Mouse (Mus musculus) heart, embryonic 10.5 days (tissue): ENCODE results near the gene Pak1. TPM values are rescaled to one million over a fixed set of nuclear protein-coding genes. Genes with fewer than 3 reads are reported as not detected.
"Not testable (repeated sequence)": the region's sequence is repeated elsewhere in the genome, so short reads cannot be mapped to it uniquely, and the experiment has no call there.

ENCODE experiments used
- DNase-seq: peaks from one replicate; pipeline ENCODE4 v3.0.0-alpha.2; 2017; ENCODE audit warnings: low spot score
- H3K27ac ChIP-seq: fragments of 300-500 bp; sonication (generic); 2 replicates; pipeline ENCODE4 v1.5.1; 2016; ENCODE audit warnings: mild to moderate bottlenecking
- H3K27me3 ChIP-seq: fragments of 300-500 bp; sonication (generic); 2 replicates; pipeline ENCODE4 v1.6.1; 2016; ENCODE audit warnings: mild to moderate bottlenecking; ENCODE audit not compliant: poor library complexity, insufficient read depth, severe bottlenecking
- H3K36me3 ChIP-seq: fragments of 300-500 bp; sonication (generic); 2 replicates; pipeline ENCODE4 v1.6.1; 2016; ENCODE audit warnings: mild to moderate bottlenecking, moderate library complexity
- H3K4me1 ChIP-seq: fragments of 300-500 bp; sonication (generic); 2 replicates; pipeline ENCODE4 v1.6.1; 2016; ENCODE audit warnings: mild to moderate bottlenecking
- H3K4me3 ChIP-seq: fragments of 300-500 bp; sonication (generic); 2 replicates; pipeline ENCODE4 v1.5.1; 2016; ENCODE audit warnings: mild to moderate bottlenecking, moderate library complexity
- H3K9me3 ChIP-seq: fragments of 300-500 bp; sonication (generic); 2 replicates; pipeline ENCODE4 v1.6.1; 2016; ENCODE audit warnings: mild to moderate bottlenecking, moderate library complexity
- WGBS: fragments of 180-500 bp; shearing (Covaris S2); methylation state at CpG from one replicate; pipeline ENCODE4 v1.1.7; 2016; 5-methylcytosine and 5-hydroxymethylcytosine counted together
- polyA plus RNA-seq: library from polyadenylated mRNA; unstranded; fragments of >200 nt; fragmentation: Nextera tagmentation; extraction: Ambion mirVana; gene quantifications from 2 replicates; pipeline ENCODE4 v1.2.1, GENCODE M21; 2016

Pak1 gene
- polyA plus RNA-seq, 1 experiment from 2014 or later: 13.7 TPM

- peak overlapping the region; percentile 63 for H3K4me3 ChIP-seq
- no peaks in the 10 kb centered on the region for H3K27me3 ChIP-seq
- no peak for DNase-seq
- 68% methylated on average over 2 of the region's 2 CpGs for WGBS
- no peak overlapping the region for H3K27ac ChIP-seq
- H3K9me3 ChIP-seq: no peaks in the 10 kb centered on the region
- peaks cover 8% of the 10 kb centered on the region; the same call in 1 of the 2 replicates for H3K4me1 ChIP-seq
- no peaks in the 10 kb centered on the region for H3K36me3 ChIP-seq
These were observed 54.0 kb downstream of the Pak1 start for GRCm38 (mm10) chr7:97842332-97842731.

- peaks cover 8% of the 10 kb centered on the region; the same call in 1 of the 2 replicates for H3K4me1 ChIP-seq
- H3K27ac ChIP-seq: peak overlapping the region; percentile 83
- DNase-seq: peak; percentile 91
- H3K9me3 ChIP-seq: no peaks in the 10 kb centered on the region
- peak overlapping the region; percentile 63 for H3K4me3 ChIP-seq
- no peaks in the 10 kb centered on the region for H3K36me3 ChIP-seq
- WGBS: 6% methylated on average over 22 of the region's 22 CpGs
- H3K27me3 ChIP-seq: no peaks in the 10 kb centered on the region
These were observed 54.6 kb downstream of the Pak1 start for GRCm38 (mm10) chr7:97842806-97843570.

- DNase-seq: no peak
- Histone ChIP-seq H3K4me3 (no peak overlapping the region), H3K27ac (no peak overlapping the region), H3K9me3 (no peaks in the 10 kb centered on the region), H3K4me1 (peaks cover 8% of the 10 kb centered on the region; the same call in 1 of the 2 replicates), H3K27me3 (no peaks in the 10 kb centered on the region), H3K36me3 (no peaks in the 10 kb centered on the region)
- 74% methylated on average over 3 of the region's 3 CpGs for WGBS
These were observed 56.1 kb downstream of the Pak1 start for GRCm38 (mm10) chr7:97844419-97844818.

GRCm38 (mm10) chr7:97845546-97845945 lies 57.2 kb downstream of the Pak1 start:
- no peak overlapping the region for H3K27ac ChIP-seq

GRCm38 (mm10) chr7:97846539-97846938 lies 58.2 kb downstream of the Pak1 start:
- H3K27me3 ChIP-seq: no peaks in the 10 kb centered on the region
- DNase-seq: no peak

More at GRCm38 (mm10) chr7:97845546-97845945, 57.2 kb downstream of the Pak1 start:
- no peaks in the 10 kb centered on the region for H3K9me3 ChIP-seq
- 58% methylated on average over 2 of the region's 2 CpGs for WGBS
- no peak overlapping the region for H3K4me3 ChIP-seq
- peaks cover 8% of the 10 kb centered on the region; the same call in 1 of the 2 replicates for H3K4me1 ChIP-seq
- no peaks in the 10 kb centered on the region for H3K36me3 ChIP-seq
- H3K27me3 ChIP-seq: no peaks in the 10 kb centered on the region
- DNase-seq: no peak

GRCm38 (mm10) chr7:97849557-97849956 lies 61.2 kb downstream of the Pak1 start:
- H3K36me3 ChIP-seq, H3K27me3 ChIP-seq, H3K4me1 ChIP-seq, H3K27ac ChIP-seq, H3K4me3 ChIP-seq, H3K9me3 ChIP-seq, DNase-seq: not testable (repeated sequence)
- WGBS: 63% methylated on average over 3 of the region's 3 CpGs

More at GRCm38 (mm10) chr7:97846539-97846938, 58.2 kb downstream of the Pak1 start:
- Histone ChIP-seq H3K4me1 (peaks cover 8% of the 10 kb centered on the region; the same call in 1 of the 2 replicates), H3K4me3 (no peak overlapping the region), H3K27ac (no peak overlapping the region), H3K36me3 (no peaks in the 10 kb centered on the region), H3K9me3 (no peaks in the 10 kb centered on the region)

- Histone ChIP-seq H3K9me3 (no peaks in the 10 kb centered on the region), H3K4me3 (no peak overlapping the region), H3K27me3 (no peaks in the 10 kb centered on the region), H3K4me1 (no peaks in the 10 kb centered on the region), H3K36me3 (no peaks in the 10 kb centered on the region), H3K27ac (no peak overlapping the region)
- 70% methylated on average over 3 of the region's 3 CpGs for WGBS
- DNase-seq: no peak
These were observed 62.0 kb downstream of the Pak1 start for GRCm38 (mm10) chr7:97850331-97850730.

GRCm38 (mm10) chr7:97863512-97863911 lies 75.2 kb downstream of the Pak1 start:
- no peak for DNase-seq
- no peak overlapping the region for H3K4me3 ChIP-seq
- H3K27ac ChIP-seq: no peak overlapping the region
- H3K36me3 ChIP-seq: no peaks in the 10 kb centered on the region
- 0 out of 2 replicates have a peak, but pooled peaks cover 2% of the 10 kb centered on the region for H3K4me1 ChIP-seq
- no peaks in the 10 kb centered on the region for H3K27me3 ChIP-seq
- 64% methylated on average over 3 of the region's 3 CpGs for WGBS
- no peaks in the 10 kb centered on the region for H3K9me3 ChIP-seq

- Histone ChIP-seq H3K9me3 (no peaks in the 10 kb centered on the region), H3K36me3 (no peaks in the 10 kb centered on the region), H3K27me3 (no peaks in the 10 kb centered on the region), H3K4me3 (no peak overlapping the region), H3K4me1 (0 out of 2 replicates have a peak, but pooled peaks cover 2% of the 10 kb centered on the region), H3K27ac (no peak overlapping the region)
- WGBS: 41% methylated on average over 1 of the region's 1 CpGs
- no peak for DNase-seq
These were observed 76.2 kb downstream of the Pak1 start for GRCm38 (mm10) chr7:97864531-97864930.

GRCm38 (mm10) chr7:97867866-97868265 lies 79.5 kb downstream of the Pak1 start:
- DNase-seq: no peak
- H3K4me3 ChIP-seq: no peak overlapping the region
- H3K9me3 ChIP-seq: no peaks in the 10 kb centered on the region
- 0 out of 2 replicates have a peak, but pooled peaks cover 2% of the 10 kb centered on the region for H3K4me1 ChIP-seq
- WGBS: 71% methylated on average over 5 of the region's 5 CpGs
- H3K36me3 ChIP-seq: 0 out of 2 replicates have a peak, but pooled peaks cover 2% of the 10 kb centered on the region
- H3K27ac ChIP-seq: no peak overlapping the region
- no peaks in the 10 kb centered on the region for H3K27me3 ChIP-seq

- H3K27ac ChIP-seq: no peak overlapping the region
- 76% methylated on average over 1 of the region's 1 CpGs for WGBS
These were observed 80.4 kb downstream of the Pak1 start for GRCm38 (mm10) chr7:97868766-97869165.

GRCm38 (mm10) chr7:97872396-97872795 lies 84.1 kb downstream of the Pak1 start:
- no peak for DNase-seq
- no peaks in the 10 kb centered on the region for H3K27me3 ChIP-seq
- 92% methylated on average over 4 of the region's 4 CpGs for WGBS
- H3K9me3 ChIP-seq: no peaks in the 10 kb centered on the region
- H3K36me3 ChIP-seq: 0 out of 2 replicates have a peak, but pooled peaks cover 2% of the 10 kb centered on the region
- no peak overlapping the region for H3K27ac ChIP-seq
- H3K4me3 ChIP-seq: no peak overlapping the region
- H3K4me1 ChIP-seq: no peaks in the 10 kb centered on the region

More at GRCm38 (mm10) chr7:97868766-97869165, 80.4 kb downstream of the Pak1 start:
- H3K4me3 ChIP-seq: no peak overlapping the region
- H3K36me3 ChIP-seq: 0 out of 2 replicates have a peak, but pooled peaks cover 2% of the 10 kb centered on the region
- H3K27me3 ChIP-seq: no peaks in the 10 kb centered on the region
- no peak for DNase-seq
- H3K4me1 ChIP-seq: 0 out of 2 replicates have a peak, but pooled peaks cover 2% of the 10 kb centered on the region
- H3K9me3 ChIP-seq: no peaks in the 10 kb centered on the region

- H3K9me3 ChIP-seq: no peaks in the 10 kb centered on the region
- H3K36me3 ChIP-seq: 0 out of 2 replicates have a peak, but pooled peaks cover 2% of the 10 kb centered on the region
- no peaks in the 10 kb centered on the region for H3K4me1 ChIP-seq
- no peak for DNase-seq
- H3K4me3 ChIP-seq: no peak overlapping the region
- H3K27ac ChIP-seq: no peak overlapping the region
- H3K27me3 ChIP-seq: no peaks in the 10 kb centered on the region
These were observed 85.0 kb downstream of the Pak1 start for GRCm38 (mm10) chr7:97873317-97873716.
